Mouse (Mus musculus): Measurements from ENCODE around the gene Tnnt2. TPM values are rescaled to one million over a fixed set of nuclear protein-coding genes. Genes with fewer than 3 reads are reported as not detected.
A peak's percentile ranks its signal among the peaks of the same experiment; 100 is the strongest.

Tnnt2 gene
- polyA plus RNA-seq, 1 experiment from 2014 or later, result 0.45 TPM

DNA sequence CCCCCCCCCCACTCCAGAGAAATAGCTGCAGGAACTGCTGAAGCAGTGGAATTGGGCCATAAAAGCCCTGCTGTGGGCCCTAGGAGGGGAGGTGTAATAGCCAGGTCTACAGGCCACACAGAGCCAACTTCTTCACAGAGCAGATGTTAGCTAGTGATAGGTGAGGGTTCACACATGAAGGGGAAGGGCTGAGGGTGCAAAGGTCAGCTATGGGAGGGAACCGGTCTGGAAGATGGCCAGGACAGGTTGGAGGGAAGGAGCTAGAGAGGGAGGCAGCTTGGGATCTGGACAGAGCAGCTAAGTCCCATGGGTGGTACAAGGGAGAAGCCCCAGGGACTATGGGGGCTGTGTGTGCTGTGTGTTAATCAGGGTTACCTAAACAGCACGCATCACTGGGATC is 26.0 kb upstream of the Tnnt2 start:
- H3K4me3 ChIP-seq, result no peak overlapping the region
- H3K9me3 ChIP-seq, result no peaks in the 10 kb centered on the region
- peaks cover 16% of the 10 kb centered on the region for H3K4me1 ChIP-seq
- no peaks in the 10 kb centered on the region for H3K36me3 ChIP-seq (replicated peaks)
- 82% methylated on average over 2 of the region's 2 CpGs for WGBS
- H3K27ac ChIP-seq, result no peak overlapping the region
- no peak for DNase-seq (ENCODE audit: extremely low spot score, low spot score)
- H3K27me3 ChIP-seq (ENCODE audit: poor library complexity, severe bottlenecking), result peaks cover 22% of the 10 kb centered on the region

DNA sequence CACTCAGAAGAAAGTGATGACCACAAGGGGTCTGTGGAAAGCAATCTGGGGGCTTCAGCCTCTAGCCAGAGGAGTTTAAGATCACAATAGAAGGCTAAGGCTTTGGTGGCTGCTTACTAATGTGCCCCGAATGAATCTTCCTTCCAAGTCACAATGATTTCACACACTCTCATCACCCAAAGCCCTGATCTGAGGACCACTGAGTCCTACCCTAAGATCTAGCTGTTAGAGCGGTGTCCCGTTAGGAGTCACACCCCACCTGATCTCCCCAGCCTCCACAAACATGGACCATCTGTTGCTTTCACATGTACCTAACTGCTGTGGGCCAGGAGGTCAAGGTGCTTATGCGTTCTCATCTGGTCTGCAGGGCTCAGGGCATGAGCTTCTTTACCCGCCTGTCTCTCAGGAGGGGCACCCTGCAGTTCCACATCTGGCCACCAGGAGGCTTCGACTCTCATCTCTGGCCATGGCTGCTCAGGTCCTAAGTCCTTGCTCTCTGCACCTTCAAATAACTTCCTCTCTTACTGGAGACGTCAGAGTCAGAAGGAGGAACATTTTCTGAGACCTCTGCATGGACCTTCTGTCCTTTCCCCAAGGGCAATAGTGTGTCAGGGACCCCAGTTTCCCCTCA is 25.0 kb upstream of the Tnnt2 start:
- no peak overlapping the region for H3K27ac ChIP-seq
- peak; percentile 85 for DNase-seq (ENCODE audit: extremely low spot score, low spot score)
- H3K36me3 ChIP-seq (replicated peaks), result no peaks in the 10 kb centered on the region
- peaks cover 32% of the 10 kb centered on the region for H3K27me3 ChIP-seq (ENCODE audit: poor library complexity, severe bottlenecking)
- H3K4me3 ChIP-seq, result no peak overlapping the region
- no peaks in the 10 kb centered on the region for H3K9me3 ChIP-seq
- WGBS, result 37% methylated on average over 7 of the region's 7 CpGs
- peaks cover 16% of the 10 kb centered on the region for H3K4me1 ChIP-seq

DNA sequence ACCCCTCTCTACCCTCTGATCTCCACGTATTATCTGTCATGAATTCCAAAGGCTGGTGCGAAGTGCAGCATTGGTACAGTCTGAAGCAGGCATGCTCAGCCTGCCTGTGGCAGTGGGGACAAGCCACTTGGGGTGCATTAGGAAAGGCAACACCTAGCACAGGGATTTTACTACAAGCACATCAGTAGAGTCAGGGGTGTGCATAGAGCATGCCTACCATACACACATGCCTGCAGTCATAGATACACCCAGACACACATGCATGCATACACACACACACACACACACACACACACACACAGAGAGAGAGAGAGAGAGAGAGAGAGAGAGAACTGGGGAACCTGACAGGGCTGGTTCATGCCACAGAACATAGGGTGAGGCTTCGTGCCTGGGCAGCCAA is 23.9 kb upstream of the Tnnt2 start:
- Histone ChIP-seq H3K4me3 (no peak overlapping the region), H3K36me3 (replicated peaks) (no peaks in the 10 kb centered on the region), H3K4me1 (peaks cover 16% of the 10 kb centered on the region), H3K27ac (no peak overlapping the region), H3K9me3 (no peaks in the 10 kb centered on the region), H3K27me3 (ENCODE audit: poor library complexity, severe bottlenecking) (peaks cover 42% of the 10 kb centered on the region)
- DNase-seq (ENCODE audit: extremely low spot score, low spot score), result no peak
- WGBS, result 87% methylated on average over 3 of the region's 3 CpGs

DNA sequence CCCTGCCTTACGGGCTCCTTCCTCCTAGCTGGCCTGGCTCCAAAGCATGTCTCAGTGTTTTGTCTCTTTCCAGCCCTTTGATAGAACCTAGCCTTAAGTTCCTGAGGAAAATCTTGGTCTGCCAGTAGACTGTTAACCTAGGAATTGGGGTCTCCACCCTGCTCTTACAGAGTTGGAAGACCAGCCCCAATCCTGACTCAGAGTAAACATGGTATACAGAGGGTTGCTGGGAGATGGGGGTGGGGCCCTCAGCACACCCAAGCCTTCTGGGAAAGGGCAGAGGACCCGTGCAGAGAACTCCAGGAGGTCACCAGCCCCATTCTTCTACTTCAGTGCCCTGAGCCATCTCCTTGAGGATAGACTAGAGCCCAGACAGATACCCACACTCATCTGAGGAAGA is 23.5 kb upstream of the Tnnt2 start:
- WGBS, result 57% methylated on average over 2 of the region's 2 CpGs
- Histone ChIP-seq H3K27ac (no peak overlapping the region), H3K4me3 (no peak overlapping the region), H3K9me3 (no peaks in the 10 kb centered on the region), H3K36me3 (replicated peaks) (no peaks in the 10 kb centered on the region), H3K4me1 (peaks cover 13% of the 10 kb centered on the region), H3K27me3 (ENCODE audit: poor library complexity, severe bottlenecking) (peaks cover 47% of the 10 kb centered on the region)
- DNase-seq (ENCODE audit: extremely low spot score, low spot score), result no peak

DNA sequence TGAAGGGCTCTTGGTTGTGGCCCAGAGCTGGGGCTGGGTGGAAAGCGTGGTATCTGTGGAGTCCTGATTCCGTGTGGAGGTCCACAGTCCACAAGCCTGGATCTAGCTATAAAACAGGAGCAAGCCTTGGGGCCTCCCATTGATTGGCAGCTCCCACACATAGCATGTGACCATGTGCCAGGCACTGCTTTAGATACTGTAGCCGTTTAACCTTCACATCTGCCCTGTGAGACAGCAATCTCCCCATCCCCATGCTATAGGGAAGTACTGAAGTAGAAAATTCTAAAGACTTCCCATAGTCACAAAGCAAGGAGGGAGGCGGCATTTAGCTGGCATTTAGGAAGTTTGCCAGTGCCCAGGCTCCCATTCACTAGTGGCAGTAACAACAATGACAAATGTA is 23.1 kb upstream of the Tnnt2 start:
- Histone ChIP-seq H3K36me3 (replicated peaks) (no peaks in the 10 kb centered on the region), H3K4me3 (no peak overlapping the region), H3K9me3 (no peaks in the 10 kb centered on the region), H3K4me1 (peaks cover 9% of the 10 kb centered on the region), H3K27me3 (ENCODE audit: poor library complexity, severe bottlenecking) (peaks cover 51% of the 10 kb centered on the region), H3K27ac (no peak overlapping the region)
- no peak for DNase-seq (ENCODE audit: extremely low spot score, low spot score)
- 81% methylated on average over 4 of the region's 4 CpGs for WGBS

DNA sequence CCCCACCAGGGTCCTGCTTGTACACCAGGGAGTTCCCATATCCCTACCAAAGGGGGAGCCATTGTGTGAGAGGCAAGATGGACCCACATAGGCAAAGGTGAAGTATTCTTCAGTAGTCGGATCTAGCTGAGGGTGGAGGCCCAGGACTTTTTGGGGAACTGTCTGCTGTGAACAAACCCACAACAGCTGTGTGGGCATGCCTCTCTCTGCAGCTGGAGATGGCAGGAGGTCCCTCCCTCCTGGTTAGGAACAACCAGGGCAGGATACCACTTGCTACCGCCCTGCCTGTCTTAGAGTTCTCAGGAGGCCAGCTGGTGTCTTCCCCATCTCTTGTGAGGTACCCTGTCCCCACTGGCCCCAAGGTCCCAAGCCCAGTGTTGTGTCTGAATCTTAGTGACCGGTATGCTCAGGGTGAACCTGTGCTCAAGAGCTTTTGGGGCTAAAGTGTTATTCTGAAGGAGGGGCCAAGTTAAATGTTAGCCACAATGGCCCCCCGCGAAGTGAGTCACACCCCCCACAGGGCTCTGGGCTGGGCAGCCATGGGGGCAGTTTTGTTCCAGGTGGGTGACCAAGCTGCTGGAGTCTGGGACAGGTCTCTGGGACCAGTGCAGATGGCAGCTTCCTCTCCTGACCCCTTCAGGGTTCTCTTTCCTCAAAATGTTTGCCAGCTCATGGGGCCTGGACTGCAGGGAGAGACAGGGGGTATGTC is 22.3 kb upstream of the Tnnt2 start:
- no peaks in the 10 kb centered on the region for H3K36me3 ChIP-seq (replicated peaks)
- H3K27me3 ChIP-seq (ENCODE audit: poor library complexity, severe bottlenecking), result peaks cover 59% of the 10 kb centered on the region
- H3K4me1 ChIP-seq, result peaks cover 12% of the 10 kb centered on the region
- H3K27ac ChIP-seq, result no peak overlapping the region
- H3K4me3 ChIP-seq, result no peak overlapping the region
- no peaks in the 10 kb centered on the region for H3K9me3 ChIP-seq
- DNase-seq (ENCODE audit: extremely low spot score, low spot score), result no peak
- 82% methylated on average over 5 of the region's 5 CpGs for WGBS

DNA sequence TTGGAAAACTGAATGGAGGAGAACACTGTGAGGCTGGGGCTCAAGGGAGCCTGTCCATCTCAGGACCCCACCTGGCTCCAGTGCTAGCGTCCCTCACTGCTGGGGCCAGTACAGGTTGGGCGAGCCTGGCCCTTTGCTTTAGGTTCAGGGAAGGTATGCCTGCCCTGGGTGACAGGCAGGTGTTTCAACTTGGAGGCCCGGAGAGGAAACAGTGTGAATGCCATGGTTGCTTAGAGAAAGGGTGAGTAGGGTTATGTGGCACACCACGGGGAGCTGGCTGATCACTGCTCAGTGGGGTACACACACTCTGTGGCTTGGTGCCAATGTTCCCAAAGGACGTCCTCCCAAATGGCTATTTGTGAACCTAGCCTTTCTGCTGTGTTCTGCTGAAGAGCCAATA is 21.6 kb upstream of the Tnnt2 start:
- no peaks in the 10 kb centered on the region for H3K36me3 ChIP-seq (replicated peaks)
- H3K4me1 ChIP-seq, result peaks cover 16% of the 10 kb centered on the region
- WGBS, result 92% methylated on average over 5 of the region's 5 CpGs
- no peaks in the 10 kb centered on the region for H3K9me3 ChIP-seq
- DNase-seq (ENCODE audit: extremely low spot score, low spot score), result no peak
- H3K27ac ChIP-seq, result no peak overlapping the region
- H3K27me3 ChIP-seq (ENCODE audit: poor library complexity, severe bottlenecking), result peaks cover 66% of the 10 kb centered on the region
- H3K4me3 ChIP-seq, result no peak overlapping the region

DNA sequence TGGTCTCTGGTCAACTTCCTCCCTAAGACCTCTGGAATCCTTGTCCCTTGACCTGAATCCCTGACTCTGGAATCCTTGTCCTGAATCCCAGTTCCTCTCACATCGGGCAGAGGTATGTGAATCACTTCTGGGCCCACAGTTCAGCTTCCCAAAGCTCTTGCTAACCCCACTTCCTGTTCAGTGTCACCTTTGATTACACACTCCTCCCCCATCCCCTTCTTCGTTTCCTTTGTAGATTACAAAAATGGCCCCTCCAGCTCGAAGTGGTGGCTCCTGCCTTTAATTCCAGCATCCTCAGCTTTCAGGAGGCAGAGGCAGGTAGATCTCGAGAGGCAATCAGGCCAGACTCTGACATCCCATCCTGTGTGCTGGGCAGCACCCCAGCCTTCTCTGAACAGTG is 18.6 kb upstream of the Tnnt2 start:
- WGBS, result 62% methylated on average over 4 of the region's 4 CpGs
- Histone ChIP-seq H3K27ac (no peak overlapping the region), H3K4me3 (no peak overlapping the region), H3K36me3 (replicated peaks) (no peaks in the 10 kb centered on the region), H3K27me3 (ENCODE audit: poor library complexity, severe bottlenecking) (peaks cover 85% of the 10 kb centered on the region), H3K4me1 (peaks cover 19% of the 10 kb centered on the region), H3K9me3 (no peaks in the 10 kb centered on the region)
- DNase-seq (ENCODE audit: extremely low spot score, low spot score), result no peak

DNA sequence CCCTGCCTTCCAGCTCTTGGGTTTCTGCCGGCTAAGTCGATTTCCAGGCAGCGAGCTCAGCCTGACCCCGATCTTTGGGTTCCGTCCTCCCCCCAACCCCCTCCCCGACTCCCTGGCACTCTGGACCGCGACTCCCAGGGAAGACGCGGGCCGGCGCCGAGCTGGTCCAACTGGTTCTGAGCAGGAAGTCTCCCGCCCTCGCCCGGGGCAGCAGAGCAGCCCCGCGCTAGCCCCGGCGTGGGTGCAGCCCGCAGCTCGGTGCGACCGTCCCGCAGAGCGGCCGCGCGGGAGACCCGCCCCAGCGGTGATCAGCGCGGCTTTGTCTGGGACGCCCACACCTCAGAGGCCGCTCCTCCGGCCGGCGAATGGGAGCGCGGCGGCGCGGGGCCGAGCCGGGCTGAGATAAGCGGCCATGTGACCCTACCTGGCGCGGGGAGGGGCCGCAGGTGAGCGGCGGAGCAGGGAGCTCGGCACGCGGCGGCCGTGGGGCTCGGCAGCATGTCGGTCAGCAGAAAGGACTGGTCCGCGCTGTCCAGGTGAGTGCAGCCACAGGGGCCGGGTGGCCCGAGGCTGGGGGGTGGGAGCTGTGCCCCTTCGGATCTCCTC is 17.6 kb upstream of the Tnnt2 start, which contains the start of gene Lad1:
Lad1 (plus strand) TSS at position 118 of the 606 bp plus-strand sequence.
- peak; percentile 39 for DNase-seq (ENCODE audit: extremely low spot score, low spot score)
- H3K4me1 ChIP-seq, result peaks cover 17% of the 10 kb centered on the region
- under 1% methylated on average over 58 of the region's 63 CpGs for whole genome bisulfite sequencing
- H3K36me3 ChIP-seq (replicated peaks), result no peaks in the 10 kb centered on the region
- H3K27ac ChIP-seq, result peak within 1 kb of the TSS; percentile 82
- H3K9me3 ChIP-seq, result no peaks in the 10 kb centered on the region
- peak within 1 kb of the TSS; percentile 59 for H3K4me3 ChIP-seq
- H3K27me3 ChIP-seq (ENCODE audit: poor library complexity, severe bottlenecking), result peaks cover 92% of the 10 kb centered on the region

DNA sequence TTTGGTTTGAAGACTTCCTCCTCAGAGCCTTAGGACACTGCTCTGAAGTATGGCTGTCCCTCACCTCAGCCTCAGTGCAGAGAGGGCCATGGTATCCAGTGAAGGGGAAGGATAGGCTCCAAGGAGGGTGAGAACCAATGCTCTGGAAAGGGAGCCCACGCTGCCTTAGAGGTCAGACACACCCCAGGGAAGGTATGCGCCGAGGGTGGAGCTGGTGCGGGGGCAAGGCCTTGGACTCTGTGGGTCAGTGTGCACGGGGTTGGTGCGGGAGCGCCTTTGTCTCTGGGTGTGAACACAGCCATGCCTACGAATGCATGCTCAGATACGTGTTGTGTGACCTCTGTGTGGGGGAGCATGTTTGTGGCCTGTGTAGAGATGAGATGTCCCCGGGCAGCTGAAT is 16.1 kb upstream of the Tnnt2 start:
- H3K4me3 ChIP-seq, result no peak overlapping the region
- peaks cover 81% of the 10 kb centered on the region for H3K27me3 ChIP-seq (ENCODE audit: poor library complexity, severe bottlenecking)
- no peak overlapping the region for H3K27ac ChIP-seq
- WGBS, result 84% methylated on average over 10 of the region's 10 CpGs
- peaks cover 17% of the 10 kb centered on the region for H3K4me1 ChIP-seq
- no peak for DNase-seq (ENCODE audit: extremely low spot score, low spot score)
- H3K36me3 ChIP-seq (replicated peaks), result no peaks in the 10 kb centered on the region
- H3K9me3 ChIP-seq, result no peaks in the 10 kb centered on the region

DNA sequence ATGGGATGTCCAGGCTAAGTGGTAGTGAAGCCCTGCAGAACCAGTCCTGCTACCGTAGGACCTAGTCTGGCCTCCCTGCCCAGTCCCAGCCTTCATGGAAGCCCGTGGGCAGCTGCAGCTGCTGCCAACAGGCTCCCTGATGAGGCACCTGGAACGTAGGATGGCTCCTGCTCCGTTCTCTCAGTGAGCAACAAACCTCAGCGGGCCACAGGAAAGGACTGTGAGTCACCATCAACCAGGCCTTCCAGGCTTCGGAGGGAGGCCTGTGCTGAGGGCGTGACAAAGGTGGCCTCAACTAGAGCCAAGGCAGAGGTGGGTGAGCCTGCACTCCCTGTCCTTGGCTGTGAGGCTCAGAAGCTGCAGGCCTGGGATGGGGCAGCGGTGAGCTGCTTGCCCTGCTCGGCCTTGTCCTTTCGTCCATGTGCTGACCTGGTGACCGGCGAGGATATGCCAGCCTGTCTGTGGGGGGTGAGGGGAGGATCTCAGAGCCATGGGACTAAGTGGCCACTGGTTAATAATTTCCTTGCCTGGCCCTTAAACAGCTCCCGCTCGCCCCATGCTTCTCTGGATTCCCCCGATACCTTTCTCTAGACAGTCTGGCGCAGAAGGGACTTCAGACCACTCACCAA is 15.3 kb upstream of the Tnnt2 start:
- H3K9me3 ChIP-seq, result no peaks in the 10 kb centered on the region
- peaks cover 17% of the 10 kb centered on the region for H3K4me1 ChIP-seq
- no peaks in the 10 kb centered on the region for H3K36me3 ChIP-seq (replicated peaks)
- no peak for DNase-seq (ENCODE audit: extremely low spot score, low spot score)
- peaks cover 74% of the 10 kb centered on the region for H3K27me3 ChIP-seq (ENCODE audit: poor library complexity, severe bottlenecking)
- H3K27ac ChIP-seq, result no peak overlapping the region
- no peak overlapping the region for H3K4me3 ChIP-seq
- 86% methylated on average over 16 of the region's 16 CpGs for WGBS

DNA sequence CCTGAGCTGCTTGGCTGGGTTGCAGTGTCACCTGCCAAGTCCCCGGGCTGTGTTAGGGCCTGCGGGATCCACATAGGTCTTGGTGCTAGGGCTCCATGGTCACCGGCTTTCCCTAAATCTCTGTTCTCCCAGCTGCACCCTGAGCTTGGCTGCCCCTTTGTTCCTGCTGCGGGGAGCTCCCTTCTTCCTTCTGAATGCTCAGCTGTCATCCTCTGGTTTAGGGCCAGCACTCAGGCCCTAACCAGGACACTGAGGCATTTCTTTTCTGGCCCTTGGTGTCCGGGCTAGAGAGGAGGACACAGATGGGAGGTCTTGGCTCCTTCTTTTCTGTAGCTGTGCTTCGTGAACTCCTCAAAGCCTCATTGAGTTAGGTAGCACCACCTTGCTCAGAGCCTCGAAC is 14.4 kb upstream of the Tnnt2 start:
- Histone ChIP-seq H3K4me1 (peaks cover 17% of the 10 kb centered on the region), H3K4me3 (no peak overlapping the region), H3K9me3 (no peaks in the 10 kb centered on the region), H3K27me3 (ENCODE audit: poor library complexity, severe bottlenecking) (peaks cover 65% of the 10 kb centered on the region), H3K27ac (no peak overlapping the region), H3K36me3 (replicated peaks) (no peaks in the 10 kb centered on the region)
- DNase-seq (ENCODE audit: extremely low spot score, low spot score), result no peak
- 79% methylated on average over 7 of the region's 7 CpGs for WGBS

DNA sequence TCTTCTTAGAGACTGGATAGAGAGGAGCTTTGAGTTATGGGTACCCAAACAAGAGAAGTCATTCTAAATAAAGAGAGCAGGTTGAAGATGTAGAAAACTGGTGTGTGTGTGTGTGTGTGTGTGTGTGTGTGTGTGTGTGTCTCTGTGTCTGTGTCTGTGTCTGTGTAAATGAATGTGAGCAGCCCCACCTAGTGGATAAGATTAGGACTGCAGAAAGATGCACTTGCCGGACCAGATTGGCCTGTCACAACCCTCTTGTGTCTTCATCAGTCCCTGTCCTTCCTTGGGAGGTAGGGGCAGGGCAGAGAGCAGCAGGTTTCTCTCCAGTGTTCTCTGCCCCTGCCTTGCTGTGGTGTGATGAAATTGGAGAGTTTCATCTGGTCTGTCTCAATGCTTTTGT is 7.2 kb upstream of the Tnnt2 start:
- no peak overlapping the region for H3K4me3 ChIP-seq
- 0 out of 2 replicates have a peak, but pooled peaks cover 7% of the 10 kb centered on the region for H3K27me3 ChIP-seq (ENCODE audit: poor library complexity, severe bottlenecking)
- no peak overlapping the region for H3K27ac ChIP-seq
- 41% methylated on average over 1 of the region's 1 CpGs for WGBS
- DNase-seq (ENCODE audit: extremely low spot score, low spot score), result peak; percentile 38
- no peaks in the 10 kb centered on the region for H3K9me3 ChIP-seq
- H3K36me3 ChIP-seq (replicated peaks), result no peaks in the 10 kb centered on the region
- H3K4me1 ChIP-seq, result no peaks in the 10 kb centered on the region

Measured in forebrain, embryonic 10.5 days (tissue).